Mouse (Mus musculus) liver, postnatal 0 days (tissue): ENCODE data around the gene Lcn5.

Source experiments
- CTCF ChIP-seq: sonication (generic); IDR thresholded peaks from 2 replicates; pipeline ENCODE4 v1.5.1; 2016; ENCODE audit warnings: antibody characterized with exemption, low read depth
- EP300 ChIP-seq: IDR thresholded peaks from 2 replicates; pipeline ENCODE4 v1.6.1; 2016; ENCODE audit warnings: antibody characterized with exemption, low read depth, mild to moderate bottlenecking

GRCm38 (mm10) chr2:25703706-25704105 is 46.0 kb downstream of the Lcn5 start:
- TF ChIP-seq CTCF (no peak), EP300 (no peak)
